Mouse (Mus musculus): ENCODE data around the gene Dnajc4. TPM values are rescaled to one million over a fixed set of nuclear protein-coding genes. Genes with fewer than 3 reads are reported as not detected.
"Not testable (repeated sequence)": the region's sequence is repeated elsewhere in the genome, so short reads cannot be mapped to it uniquely, and the experiment has no call there.

Gene Dnajc4
- total RNA-seq, 2 experiments from 2014 or later: 2.1 to 4.4 TPM

DNA sequence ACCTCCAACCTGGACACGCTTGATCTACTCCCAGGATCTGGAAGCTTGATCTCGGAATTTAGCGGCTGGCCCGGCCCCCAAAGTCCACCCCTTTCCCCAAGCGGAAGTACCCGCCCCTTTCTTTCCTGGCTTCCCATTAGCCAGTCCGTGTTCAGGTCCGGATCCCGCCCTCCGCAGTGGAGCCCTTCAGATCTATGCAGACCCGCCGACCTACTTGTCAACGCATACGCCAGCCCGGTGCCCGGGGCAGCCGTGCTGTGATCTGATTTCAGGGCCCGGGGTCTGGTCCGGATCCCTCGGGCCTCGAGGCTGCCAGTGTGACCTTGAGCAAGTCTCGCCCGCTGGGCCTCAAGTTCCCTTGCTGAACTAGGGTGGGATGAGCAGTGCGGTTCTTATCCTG is 3.6 kb upstream of the Dnajc4 start, which contains the start of the genes Nudt22 and Trpt1:
Gene Nudt22 (minus strand): TSS at position 112 of the 400 bp plus-strand sequence.
Gene Trpt1 (plus strand): TSS at position 126 of the 400 bp plus-strand sequence.
- ATAC-seq (replicated peaks; ENCODE audit: low FRiP score, poor library complexity, severe bottlenecking): peak; percentile 74

DNA sequence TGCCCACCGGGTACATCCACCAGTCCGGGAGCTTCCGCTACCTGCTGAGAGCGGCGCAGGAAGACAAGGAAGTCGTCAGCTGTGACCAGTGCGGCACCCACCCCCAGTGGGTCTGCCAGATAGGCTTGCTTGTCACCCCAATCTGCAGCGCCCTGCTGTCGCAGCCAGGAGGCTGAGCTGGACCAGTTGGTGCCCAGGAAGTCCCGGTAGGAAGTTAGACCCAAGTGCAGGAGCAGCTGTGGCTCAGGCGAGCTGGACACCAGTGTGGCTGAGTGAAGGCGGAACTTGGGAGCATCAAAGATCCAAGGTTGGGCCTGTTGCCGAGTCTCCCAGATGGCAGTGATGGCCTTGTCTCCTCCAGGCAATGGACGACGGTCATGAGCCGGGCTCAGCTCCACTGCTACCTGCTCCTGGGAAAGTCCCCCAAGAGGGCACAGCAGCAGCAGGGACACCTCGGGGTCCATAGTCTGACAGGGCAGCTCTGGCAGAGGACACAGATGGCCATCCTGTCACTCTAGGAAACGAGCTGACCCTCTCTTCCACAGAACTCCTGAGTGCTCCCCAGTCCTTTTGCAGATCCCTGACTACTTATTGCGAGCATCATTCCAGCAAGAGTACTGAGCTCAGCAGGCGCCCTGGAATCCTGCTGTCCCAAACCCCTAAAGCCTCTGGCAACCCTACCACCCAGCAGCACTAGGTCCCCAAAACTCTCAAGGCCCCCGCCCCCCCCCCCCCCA is 3.1 kb upstream of the Dnajc4 start:
- ATAC-seq (replicated peaks; ENCODE audit: low FRiP score, poor library complexity, severe bottlenecking): no peak

DNA sequence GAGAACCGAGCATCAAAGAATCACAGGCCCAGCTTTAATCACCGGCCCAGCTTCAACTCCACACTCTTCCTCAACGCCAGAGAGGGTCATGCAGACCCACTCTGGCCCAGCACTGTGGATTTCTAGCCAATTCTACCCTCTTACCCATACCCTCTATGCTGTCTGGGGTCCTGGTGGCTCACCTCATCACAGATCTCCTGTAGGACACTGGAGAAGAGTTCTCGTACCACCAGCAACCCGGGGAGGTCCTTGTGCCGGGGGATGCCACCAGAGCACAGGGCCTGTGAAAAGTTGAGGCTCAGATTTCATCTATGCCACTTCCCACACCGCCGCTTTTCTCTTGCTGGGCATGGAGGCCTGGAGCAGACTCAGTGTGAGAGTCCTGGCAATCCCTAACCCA is 2.1 kb upstream of the Dnajc4 start:
- ATAC-seq (replicated peaks; ENCODE audit: low FRiP score, poor library complexity, severe bottlenecking): no peak

DNA sequence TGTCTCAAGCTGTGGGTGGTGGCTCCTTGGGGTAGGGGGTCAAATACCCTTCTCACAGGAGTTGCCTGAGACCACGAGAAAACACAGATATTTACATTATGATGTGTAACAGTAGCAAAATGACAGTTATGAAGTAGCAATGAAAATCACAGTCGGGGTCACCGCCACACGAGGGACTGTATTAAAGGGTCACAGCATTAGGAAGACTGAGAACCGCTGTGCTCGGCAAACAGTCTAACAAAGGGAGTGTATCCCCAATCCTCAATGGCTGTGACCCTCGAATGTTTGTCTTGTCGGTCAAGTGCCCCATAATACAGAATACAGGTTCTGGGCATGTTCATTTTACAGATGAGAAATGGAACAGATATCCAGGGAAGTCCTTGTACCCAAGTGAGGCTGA is 1.6 kb upstream of the Dnajc4 start:
- ATAC-seq (replicated peaks; ENCODE audit: low FRiP score, poor library complexity, severe bottlenecking): no peak

DNA sequence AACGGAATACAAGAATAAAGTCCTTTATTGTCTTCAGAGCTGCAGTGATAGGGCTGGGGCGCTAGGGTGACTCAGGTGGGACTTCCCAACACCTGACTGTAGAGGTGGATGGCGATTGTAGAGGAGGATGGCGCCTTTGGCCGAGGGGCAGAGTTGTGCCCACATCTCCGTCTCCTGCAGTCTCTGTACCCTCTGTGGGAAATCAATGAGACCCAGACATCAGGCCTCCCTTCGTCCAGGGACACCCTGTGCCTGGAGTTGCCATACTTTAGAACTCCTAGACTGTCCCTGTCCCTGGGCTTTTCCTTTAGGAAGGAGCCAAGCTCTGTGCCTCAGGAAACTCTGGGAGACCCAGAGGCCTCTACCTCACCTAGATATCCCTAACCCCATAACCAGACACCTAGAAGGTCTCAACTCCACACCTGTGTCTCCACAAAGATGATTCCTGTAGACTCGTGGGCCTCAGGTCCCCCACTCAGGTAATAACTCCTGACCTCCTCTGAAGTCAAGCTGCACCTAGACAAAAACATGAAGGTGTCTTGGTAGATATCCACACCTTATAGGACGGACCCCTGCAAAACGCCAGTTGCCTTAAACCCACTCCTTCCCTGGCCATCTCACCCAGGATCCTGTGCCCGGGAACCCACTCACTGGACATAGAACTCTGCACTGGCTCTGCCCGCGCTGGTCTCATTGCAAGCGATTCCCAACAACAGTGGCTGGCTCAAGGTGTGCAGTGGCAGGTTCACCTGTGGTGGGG is 819 bp upstream of the Dnajc4 start:
- ATAC-seq (replicated peaks; ENCODE audit: low FRiP score, poor library complexity, severe bottlenecking): peak; percentile 5; the same call in 1 of the 2 replicates

DNA sequence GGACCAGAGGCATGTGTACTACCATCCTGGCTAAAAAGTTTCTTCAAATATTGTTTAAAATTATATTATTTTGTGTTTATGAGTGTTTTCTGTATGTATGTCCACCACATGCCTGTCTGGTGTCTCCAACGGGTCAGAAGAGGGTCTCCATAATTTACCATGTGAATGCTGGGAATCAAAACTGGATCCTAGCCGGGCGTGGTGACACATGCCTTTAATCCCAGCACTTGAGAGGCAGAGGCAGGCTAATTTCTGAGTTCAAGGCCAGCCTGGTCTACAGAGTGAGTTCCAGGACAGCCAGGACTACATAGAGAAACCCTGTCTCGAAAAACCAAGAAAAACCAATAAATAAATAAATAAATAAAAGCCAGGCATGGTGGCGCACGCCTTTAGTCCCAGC is 1.2 kb downstream of the Dnajc4 start:
- not testable (repeated sequence) for ATAC-seq (replicated peaks; ENCODE audit: low FRiP score, poor library complexity, severe bottlenecking)

DNA sequence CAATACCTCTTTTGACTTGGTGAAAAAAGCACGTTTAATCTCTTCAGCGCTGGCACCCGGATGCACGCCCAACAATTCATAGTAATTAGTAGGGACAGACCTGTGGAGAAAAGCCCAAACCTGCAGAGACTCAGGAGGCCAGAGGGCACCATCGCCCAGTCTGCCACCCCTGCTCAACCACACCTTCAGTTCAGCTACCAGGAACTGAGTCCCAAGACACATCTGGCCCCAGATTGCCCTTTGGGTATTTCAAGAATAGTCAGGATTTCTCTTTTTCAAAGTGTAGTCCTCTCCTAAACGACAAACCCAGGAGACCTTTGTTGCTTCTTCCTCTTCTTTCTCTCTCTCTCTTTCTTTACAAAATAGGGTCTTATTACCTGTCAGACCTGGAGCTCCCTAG is 1.7 kb downstream of the Dnajc4 start:
- no peak for ATAC-seq (replicated peaks; ENCODE audit: low FRiP score, poor library complexity, severe bottlenecking)

DNA sequence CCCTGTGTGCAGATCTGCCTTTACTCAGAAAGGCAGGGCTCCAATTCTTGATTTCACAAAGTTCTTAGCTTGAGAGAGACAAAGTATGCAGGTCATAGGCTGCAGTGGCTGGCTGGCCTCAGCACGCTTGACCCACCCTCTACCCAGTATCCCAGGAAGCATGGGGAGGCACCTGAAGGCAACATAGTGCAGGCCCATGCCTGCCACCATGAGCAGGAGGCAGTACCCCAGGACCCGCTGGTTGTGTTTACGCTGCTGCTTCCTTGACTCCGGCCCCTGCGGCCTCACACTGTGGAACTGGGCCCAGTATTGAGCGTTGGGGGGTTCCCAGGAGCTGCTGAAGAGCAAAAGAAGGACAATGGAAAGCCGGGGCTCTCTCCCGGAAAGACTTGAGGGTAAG is 3.1 kb downstream of the Dnajc4 start:
- no peak for ATAC-seq (replicated peaks; ENCODE audit: low FRiP score, poor library complexity, severe bottlenecking)

DNA sequence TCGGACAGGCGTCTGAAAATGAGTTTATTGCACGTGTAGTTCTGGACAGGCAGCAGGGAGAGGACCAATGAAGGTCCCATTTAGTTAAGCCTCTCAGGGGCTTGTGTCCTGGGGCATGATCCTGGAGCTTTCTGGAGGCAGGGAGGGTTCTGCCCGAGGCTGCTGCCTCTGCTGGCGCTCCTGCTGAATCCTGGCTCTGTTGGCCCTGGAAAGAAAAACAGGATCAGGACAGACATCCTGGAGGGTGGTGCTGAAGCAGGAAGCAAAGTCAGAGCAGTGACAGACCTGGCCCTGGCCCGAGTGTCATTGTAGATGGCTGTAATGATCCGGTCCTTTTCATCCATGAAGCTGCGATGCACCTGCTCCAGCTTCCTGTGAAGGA is 4.5 kb downstream of the Dnajc4 start:
- ATAC-seq (replicated peaks; ENCODE audit: low FRiP score, poor library complexity, severe bottlenecking): no peak

DNA sequence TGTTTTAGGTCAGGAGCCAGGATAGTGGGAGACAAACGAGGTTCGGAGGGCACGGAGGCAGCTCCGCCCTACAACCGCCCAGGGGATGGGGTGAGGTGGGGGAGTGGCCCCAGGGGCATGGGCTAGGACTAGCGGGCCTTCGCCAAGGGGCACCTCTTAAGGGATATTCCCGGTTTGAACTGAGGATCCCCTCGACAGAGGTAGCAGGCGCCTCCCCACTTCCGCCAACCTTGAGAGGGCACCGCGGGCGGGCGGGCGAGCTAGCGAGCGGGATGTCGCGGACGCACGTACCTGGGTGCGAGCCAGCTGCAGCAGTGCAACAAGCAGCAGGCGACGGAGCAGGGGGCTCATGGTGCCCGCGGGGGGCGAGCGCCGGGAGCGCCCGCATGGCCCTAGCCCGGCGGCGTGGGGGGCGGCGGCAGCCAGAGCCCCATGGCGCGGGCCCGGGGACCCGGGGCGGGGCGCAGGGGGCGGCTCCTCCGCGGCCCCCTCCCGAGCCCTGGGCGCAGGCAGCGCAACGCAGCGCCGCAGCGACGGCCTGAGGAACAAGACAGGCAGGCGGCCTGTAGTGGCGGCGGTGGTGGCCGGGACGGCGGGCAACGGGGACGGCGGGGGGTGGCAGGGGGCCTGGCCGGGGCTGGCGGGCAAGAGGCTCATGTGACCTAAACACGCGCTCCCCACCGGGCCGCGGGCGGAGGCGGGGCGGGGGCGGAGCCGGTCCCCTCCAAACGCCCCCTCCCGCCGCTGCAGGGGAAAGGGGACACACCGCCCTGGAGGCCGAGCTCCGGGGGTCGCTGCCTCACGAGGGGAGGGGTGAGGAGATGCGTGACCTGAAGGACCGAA is 5.1 kb downstream of the Dnajc4 start, which contains the start of gene Vegfb:
Gene Vegfb (minus strand): TSS at position 591 of the 843 bp plus-strand sequence.
- ATAC-seq (replicated peaks; ENCODE audit: low FRiP score, poor library complexity, severe bottlenecking): peak; percentile 52; the same call in 1 of the 2 replicates

DNA sequence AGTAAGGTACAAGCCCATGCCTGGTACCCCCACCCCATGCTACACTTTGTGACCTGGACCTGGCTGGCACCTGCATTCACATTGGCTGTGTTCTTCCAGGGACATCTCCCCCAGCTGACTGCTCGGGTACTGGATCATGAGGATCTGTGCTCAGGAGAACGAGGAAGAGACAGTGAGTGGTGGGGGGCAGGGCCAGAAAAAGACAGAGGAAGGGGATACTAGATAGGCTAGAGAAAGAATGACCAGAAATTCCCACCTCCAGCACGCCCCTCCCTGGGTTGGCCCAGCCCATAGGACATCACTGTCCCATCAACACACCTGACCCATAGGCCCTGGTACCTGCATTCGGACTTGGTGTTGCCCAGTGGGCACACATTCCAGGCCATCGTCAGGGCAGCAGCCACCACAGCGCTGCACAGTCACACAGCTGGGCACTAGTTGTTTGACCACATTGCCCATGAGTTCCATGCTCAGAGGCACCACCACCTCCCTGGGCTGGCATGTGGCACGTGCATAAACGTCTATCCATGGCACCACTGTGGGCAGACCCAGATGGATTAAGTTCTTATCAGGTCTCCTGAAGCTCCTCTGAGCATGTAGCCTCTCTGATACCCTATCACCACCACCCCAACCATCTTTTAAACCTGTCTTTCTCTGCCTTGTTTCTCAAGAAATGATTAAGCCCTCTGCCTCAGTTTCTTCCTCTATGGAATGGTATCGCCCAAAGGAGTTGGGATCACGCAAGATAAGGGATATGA is 6.2 kb downstream of the Dnajc4 start:
- peak; percentile 13; the same call in 1 of the 2 replicates for ATAC-seq (replicated peaks; ENCODE audit: low FRiP score, poor library complexity, severe bottlenecking)

DNA sequence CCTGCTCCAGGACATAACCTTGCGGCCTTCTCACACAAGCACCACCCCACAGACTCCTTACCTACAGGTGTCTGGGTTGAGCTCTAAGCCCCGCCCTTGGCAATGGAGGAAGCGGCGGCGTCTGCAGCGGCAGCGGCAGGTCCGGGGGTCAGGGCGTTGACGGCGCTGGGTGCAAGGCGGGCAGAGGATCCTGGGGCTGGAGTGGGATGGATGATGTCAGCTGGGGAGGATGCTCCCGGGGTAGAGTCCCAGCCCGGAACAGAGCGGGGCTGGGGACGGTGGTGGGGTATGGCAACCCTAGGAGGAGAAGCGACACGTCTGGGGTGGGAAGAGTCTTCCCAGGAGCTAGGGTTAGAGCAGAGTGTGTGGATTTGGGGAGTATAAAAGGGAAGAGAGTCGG is 7.1 kb downstream of the Dnajc4 start:
- ATAC-seq (replicated peaks; ENCODE audit: low FRiP score, poor library complexity, severe bottlenecking): no peak

DNA sequence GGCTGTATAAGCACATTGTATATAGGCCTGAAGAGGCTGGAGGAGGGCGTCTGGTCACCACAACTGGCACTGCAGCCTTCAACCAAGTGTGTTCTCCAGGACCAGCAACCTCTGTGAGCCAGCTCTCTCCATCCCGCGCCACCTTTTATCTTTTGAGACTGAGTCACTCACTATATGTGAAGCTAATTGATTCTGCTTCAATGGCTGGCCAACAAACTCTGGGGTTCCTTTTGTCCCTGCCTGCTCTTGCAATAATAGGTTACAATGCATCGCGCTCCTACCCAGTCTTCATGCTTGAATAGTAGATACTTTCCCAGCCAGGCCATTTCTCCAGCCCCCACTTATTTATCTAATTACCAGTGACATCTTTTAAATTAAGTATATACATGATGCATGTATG is 8.8 kb downstream of the Dnajc4 start:
- ATAC-seq (replicated peaks; ENCODE audit: low FRiP score, poor library complexity, severe bottlenecking): no peak

DNA sequence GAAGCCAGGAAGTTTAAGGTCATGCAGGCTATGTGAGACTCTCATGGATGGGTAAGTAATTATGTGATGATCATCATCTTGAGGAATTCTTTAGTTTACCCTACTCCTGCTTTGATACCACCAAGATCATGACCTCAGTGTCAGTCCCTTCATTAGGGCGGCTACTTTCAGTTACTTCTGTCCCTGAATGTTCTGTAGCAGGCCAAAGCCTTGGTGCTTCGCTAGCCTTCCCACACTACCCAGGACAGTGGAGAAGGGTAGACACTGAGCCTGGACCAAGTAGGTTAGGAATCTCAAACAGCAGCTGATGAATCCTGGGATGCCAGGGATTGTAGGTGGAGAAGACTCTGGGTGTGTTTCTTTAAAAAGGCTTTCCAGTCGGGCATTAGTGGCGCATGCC is 10.9 kb downstream of the Dnajc4 start:
- ATAC-seq (replicated peaks; ENCODE audit: low FRiP score, poor library complexity, severe bottlenecking): no peak

DNA sequence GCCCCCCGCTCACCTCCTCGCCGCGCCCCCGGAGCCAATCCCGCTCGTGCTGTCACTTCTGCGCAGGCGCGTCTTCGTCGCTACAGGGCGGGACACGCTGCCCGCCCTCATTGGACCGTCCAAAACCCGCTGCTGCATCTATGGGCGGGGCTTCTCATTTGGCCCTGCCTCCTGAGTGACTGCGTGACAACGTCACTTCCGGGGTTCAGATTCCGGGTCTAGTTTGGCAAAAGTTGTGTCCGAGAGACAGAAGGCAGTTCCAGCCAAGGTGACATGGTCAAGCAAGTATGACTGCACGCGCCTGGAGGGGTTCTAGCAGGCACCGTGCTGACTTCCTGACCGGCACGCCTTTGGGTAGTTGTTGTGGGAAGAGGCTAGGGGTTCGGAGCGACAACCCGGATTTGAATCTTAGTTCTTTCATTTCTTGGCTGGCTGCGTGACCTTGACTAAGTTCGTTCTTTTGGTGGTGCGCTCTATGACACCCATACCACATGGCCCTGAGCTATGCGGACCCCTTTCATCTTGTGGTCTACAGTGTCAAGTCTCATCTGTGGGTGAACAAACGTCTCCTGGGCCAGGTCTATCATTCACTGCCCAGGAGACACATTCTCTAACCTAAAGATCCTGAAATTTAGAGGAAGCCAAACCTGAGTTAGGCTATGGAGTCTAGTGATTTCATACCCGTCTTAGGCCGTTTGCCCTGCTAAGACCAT is 11.8 kb downstream of the Dnajc4 start, which contains the start of gene Fkbp2:
Gene Fkbp2 (minus strand): TSS at position 121 of the 713 bp plus-strand sequence.
- ATAC-seq (replicated peaks; ENCODE audit: low FRiP score, poor library complexity, severe bottlenecking): peak; percentile 82

DNA sequence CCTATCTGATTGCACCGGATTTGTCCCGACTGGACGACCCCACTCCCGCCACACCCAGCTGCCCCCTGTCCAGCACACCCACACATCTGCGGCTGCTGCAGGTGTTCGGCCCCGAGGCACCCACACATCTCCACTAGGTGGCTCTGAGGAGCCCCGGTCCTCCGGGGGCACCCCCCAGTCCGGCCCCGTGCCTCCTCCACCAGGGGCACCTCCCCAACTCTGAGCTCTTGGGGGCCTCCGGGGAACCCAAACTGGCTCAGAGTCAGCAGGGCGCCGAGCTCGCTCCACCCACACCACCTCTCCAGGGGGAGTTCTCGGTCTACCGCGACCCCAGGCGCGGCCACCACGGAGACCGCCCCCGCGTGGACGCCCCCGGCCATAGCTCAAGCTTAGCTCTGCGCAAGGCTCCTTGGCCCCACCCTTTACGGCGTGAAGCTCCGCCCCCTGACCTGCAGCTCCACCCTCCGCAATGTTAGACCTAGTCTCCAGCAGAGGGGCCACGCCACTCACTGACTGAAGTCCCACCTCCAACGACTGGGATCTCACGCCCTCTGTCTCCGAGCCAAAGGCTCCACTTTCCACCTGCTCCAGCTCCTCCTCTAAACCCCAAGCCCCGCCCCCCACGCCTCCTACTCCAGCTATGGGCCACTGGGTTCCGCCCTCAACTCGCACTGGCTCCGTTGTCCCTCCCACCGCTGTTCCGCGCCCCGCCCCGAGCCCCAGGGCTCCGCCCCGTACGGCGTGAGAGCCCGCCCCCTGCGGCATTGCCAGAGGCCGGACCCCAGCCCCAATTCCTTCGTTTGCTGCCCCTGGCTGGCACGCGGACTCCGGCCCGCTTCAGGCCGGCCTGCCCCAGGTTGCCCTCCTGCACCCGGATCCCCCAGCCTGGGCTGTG is 12.6 kb downstream of the Dnajc4 start:
- peak; percentile 84 for ATAC-seq (replicated peaks; ENCODE audit: low FRiP score, poor library complexity, severe bottlenecking)

DNA sequence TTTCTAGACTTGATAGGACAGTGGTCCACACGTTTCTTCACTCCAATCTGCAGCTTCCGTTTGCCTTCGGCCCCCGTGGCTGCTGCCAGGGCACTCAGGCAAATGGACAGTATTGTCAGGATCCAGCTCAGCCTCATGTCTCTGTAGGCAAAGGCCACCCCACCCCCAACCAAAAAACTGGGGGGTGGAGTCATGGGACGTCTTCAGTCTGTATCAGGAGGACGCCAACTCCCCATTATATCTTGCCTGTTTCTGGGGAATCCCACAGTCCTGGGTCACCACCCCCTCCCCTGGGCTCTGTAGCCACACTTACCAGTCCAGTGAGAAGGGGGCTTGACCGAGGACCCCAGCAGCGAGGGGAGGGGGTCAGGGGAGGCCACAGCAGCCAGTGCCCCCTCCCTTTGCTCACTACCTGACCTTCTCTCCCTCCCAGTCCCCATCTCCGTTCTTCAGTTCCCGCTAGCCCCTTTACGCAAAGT is 13.3 kb downstream of the Dnajc4 start:
- ATAC-seq (replicated peaks; ENCODE audit: low FRiP score, poor library complexity, severe bottlenecking): no peak

DNA sequence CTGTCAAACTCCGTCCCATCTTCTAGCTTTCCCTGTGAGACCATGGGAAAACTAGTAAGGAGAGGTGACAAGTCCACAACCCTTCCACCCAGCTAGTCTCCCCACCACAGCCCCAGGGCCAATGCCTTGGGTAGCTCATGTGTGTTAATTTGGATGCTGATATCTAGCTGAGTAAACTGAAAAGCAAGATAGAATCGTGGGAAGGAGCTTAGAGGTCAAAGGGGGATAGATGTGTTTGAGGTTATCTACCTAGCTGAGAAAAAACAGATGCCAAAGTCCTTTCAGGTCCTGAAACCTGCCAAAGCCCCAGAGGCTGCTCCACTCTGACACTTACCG is 13.8 kb downstream of the Dnajc4 start:
- ATAC-seq (replicated peaks; ENCODE audit: low FRiP score, poor library complexity, severe bottlenecking): no peak

All from erythroblast, adult 5-6 weeks (primary cell).